Mouse (Mus musculus) embryo, embryonic 10 days (tissue): ENCODE measurements around the gene Endou.

Experiments
- DNase-seq: peaks from one replicate; pipeline ENCODE4 v3.0.0-alpha.2; 2015; ENCODE audit warnings: low spot score

The Endou gene

GRCm38 (mm10) chr15:97727048-97727447, 4.1 kb downstream of the Endou start:
- DNase-seq, result no peak

DNA sequence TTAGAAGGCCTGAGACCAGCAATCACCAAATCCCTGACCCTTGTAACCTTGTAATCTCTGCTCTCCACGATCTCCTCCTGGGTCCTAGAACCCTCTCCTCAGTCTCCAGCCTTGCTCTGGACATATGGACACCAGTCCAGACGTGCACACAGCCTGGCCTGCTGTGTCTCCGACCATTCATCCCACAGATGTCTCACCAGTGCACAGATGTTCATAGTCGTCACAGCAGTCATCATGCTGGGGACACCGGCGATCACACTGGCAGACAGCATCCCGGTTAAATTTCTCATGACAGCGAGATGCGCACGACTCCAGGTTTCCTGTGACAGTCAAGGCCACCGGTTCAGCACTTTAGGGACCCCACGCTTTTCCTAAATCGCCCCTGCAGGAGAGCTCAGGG, 4.8 kb downstream of the Endou start:
- DNase-seq, result no peak

DNA sequence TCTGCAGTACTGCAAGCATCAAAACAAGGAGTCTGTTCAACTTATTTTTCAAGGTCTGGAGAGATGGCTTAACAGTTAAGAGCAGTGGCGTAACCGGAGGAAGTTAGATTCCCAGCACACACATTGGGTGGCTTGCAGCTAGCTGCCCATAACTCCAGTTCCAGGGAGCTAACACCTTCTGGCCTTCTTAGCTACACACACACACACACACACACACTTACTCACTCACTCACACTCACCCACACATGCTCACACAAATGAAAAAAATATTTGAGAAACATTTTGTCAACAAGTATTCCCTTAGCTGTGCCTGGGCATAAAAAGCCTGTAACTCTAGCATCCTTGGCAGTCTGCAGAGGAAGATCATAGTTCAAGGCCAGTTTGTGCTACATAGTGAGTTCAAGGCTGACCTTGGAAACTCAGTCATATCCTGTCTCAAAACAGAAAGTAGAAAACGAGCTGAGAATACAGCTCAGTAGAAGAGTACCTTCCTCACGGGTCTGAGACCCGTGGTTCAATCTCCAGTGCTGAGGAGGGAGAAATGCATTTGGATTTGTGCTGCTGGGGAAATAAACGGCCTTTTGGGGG, 5.8 kb downstream of the Endou start:
- DNase-seq, result no peak

GRCm38 (mm10) chr15:97724346-97725197, 6.6 kb downstream of the Endou start:
- no peak for DNase-seq

- no peak for DNase-seq
Observed at GRCm38 (mm10) chr15:97723536-97724345, 7.4 kb downstream of the Endou start.

GRCm38 (mm10) chr15:97721008-97721701, 10.0 kb downstream of the Endou start:
- no peak for DNase-seq

DNA sequence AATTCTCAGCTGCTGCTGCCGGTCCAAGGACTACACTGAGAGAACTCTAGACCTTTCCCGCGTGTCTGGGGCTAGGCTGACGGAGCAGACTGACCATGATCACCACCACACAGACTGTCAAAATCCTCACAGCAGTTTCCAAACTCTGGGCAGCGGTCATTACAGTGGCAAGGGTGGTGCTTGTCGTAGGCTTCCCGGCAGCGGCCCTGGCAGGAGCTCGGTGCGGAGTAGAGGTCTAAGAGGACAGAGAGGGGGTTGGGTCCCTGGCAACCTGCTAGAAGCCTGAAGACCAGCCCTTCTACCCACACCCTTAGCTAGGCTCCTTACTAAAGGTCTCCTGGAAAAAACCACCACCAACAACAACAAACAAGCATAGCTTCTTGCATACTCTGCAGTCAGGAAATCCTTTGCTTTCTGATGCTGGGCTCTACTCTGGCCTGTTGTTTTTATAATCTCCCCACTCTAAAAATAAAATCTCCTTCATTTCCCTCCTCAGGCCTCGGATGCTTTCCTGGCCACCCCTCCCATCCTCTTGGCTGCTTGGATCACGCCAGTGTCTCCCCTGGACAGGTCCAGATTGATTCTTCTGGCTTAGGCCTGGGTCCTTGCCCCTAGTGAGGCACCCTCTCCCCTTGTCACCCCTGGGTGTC, 11.0 kb downstream of the Endou start:
- DNase-seq, result no peak

GRCm38 (mm10) chr15:97719494-97719893, 11.6 kb downstream of the Endou start:
- DNase-seq, result no peak

- no peak for DNase-seq
Observed at GRCm38 (mm10) chr15:97718535-97719155, 12.5 kb downstream of the Endou start.

DNA sequence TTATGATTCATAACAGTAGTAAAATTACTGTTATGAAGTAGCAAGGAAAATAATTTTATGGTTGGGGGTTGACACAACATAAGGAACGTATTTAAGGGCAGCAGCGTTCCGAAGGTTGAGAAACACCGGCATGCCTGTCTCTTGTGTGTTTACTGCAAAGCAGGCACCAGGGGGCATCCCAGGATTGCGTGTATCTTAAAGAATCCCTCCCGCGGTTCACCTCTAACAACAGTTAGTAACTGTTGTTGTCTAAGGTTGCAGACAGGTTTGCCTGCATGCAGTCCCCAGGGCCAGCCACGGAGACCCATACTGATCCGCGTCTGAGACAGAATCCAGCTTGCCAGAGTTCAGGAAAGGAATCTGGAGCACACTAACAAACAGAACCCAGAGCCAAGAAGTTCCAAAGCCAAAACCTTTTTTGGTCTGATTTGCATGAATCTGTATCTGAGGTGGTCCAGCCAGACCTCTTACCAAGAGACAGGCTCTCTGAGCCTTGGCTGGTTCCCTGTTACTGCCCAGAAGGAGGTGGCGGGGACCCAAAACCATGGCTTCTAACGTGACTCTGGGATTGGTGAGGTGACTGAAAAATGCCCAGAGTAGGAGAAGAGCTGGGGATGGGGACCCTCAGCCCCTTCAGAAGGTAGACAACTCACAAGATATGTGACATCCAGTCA, 13.1 kb downstream of the Endou start:
- DNase-seq, result peak; percentile 84

GRCm38 (mm10) chr15:97716782-97717181, 14.4 kb downstream of the Endou start:
- no peak for DNase-seq

GRCm38 (mm10) chr15:97715734-97716133, 15.4 kb downstream of the Endou start:
- no peak for DNase-seq

DNA sequence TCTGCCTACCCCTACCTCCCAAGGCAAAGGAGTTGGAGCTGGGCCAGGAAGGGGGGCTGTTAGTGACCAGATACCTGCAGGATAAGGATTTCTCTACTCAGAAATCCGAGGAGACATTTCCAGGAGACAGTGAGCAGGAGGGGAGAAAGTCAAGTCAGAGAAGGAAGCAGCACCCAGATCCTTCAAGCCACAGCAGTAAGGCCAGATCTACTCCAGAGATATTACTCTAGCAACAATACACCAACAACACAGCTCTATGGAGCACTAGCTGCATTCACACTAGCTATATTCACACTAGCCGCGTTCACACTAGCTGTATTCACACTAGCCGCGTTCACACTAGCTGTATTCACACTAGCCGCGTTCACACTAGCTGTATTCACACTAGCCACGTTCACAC, 16.1 kb downstream of the Endou start:
- DNase-seq, result no peak

- no peak for DNase-seq
Observed at GRCm38 (mm10) chr15:97712546-97712945, 18.6 kb downstream of the Endou start.

- DNase-seq, result peak; percentile 21
Observed at GRCm38 (mm10) chr15:97710906-97711305, 20.2 kb downstream of the Endou start.

DNA sequence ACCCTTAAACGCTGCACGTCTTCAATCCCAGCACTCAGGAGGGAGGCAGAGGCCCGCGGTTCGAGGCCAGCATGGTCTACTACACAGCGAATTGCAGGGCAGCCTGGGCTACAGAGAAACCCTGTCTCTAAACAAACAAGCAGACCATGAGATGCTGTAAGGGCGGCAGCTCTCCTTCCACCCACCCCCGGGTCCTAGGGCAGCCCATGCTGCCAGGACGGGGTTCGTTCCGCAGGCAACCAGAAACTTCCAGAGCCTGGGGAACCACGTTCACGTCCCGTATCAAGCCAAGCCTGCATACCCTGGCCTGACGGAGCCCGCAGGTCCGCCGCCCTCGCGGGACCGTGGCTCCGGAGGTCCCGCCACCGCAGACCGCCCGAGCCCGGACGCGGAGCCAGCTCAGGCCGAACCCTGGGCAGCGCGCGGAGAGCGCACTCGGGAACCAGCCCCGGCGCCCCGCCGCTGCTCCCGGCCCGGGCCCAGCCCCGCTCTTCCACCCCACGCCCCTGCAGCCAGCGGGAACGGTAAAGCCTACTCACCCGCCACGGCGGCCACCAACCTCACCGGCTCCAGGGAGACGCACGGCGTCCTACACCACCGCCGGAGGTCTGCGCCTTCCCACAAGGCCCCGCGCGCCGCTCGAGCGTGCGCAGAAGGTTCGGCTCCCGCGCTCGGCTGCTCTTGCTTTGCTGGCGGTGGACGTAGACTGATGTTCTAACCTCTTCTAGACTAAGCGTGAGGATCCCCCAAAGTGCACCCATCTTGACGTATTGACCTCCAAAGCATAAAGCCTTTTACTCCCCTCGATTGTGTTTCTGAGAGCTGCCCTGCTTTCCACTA, 25.7 kb downstream of the Endou start, which contains the start of gene Rpap3:
Gene Rpap3, minus strand, starts transcription at position 615 of the 840 bp plus-strand sequence.
- DNase-seq, result peak; percentile 93

GRCm38 (mm10) chr15:97696616-97697015, 34.5 kb downstream of the Endou start:
- no peak for DNase-seq

DNA sequence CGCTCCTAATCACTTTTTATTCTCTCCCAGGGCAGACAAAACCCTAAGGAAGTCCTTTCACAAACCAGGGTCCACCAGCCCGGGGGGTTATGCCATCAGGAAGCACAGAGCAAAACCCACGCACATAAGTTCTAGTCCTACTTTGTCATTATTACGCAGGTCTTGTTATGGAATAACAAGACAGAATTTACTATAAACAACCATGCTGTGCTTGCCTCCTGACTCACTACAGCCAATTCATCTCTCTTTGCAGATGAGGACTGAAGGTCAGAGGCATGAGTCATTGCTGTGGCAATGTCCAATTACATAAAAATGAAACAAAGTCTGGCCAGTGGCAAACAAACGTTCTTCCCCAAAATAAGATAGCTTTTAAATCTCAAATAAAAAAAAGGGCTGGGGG, 37.7 kb downstream of the Endou start:
- no peak for DNase-seq

DNA sequence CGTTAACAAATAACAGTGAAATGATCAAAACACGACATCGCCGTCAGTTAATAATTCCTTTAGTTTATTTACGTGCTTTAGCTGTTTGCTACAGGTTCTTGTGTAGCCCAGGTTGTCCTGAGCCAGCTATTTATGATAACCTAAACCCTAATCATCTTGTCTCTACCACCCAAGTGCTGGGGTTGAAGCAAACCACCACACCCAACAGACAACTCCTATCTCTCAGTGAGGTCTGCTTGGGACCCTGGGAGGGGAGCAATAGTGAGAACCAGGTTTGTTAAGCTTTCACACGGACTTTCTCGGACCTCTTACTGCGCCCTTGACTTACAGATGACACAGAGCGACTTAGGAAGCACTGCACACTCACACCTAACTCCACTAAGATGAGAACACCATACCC, 47.0 kb downstream of the Endou start:
- DNase-seq, result no peak

- no peak for DNase-seq
Observed at GRCm38 (mm10) chr15:97682053-97682452, 49.1 kb downstream of the Endou start.
